Mouse (Mus musculus) stomach, postnatal 0 days (tissue): ENCODE results near the gene Kmt5a. TPM values are rescaled to one million over a fixed set of nuclear protein-coding genes. Genes with fewer than 3 reads are reported as not detected.

Experiments used
- ATAC-seq: fragments of 200-750 bp; cut with Nextera tagmentation; 2 replicates; pipeline ENCODE4 v1.8.0; 2017; ENCODE audit not compliant: low FRiP score, low TSS enrichment
- DNase-seq: peaks from one replicate; pipeline ENCODE4 v3.0.0-alpha.2; 2016; ENCODE audit warnings: low spot score
- H3K27ac ChIP-seq: fragments of 300-500 bp; sonication (generic); replicated peaks from 2 replicates; pipeline ENCODE4 v1.5.1; 2014; ENCODE audit warnings: mild to moderate bottlenecking, control low read depth
- H3K27me3 ChIP-seq: fragments of 300-500 bp; sonication (generic); 2 replicates; pipeline ENCODE4 v1.6.1; 2014; ENCODE audit warnings: low read length; ENCODE audit not compliant: control insufficient read depth, insufficient read depth
- H3K36me3 ChIP-seq: fragments of 300-500 bp; sonication (generic); 2 replicates; pipeline ENCODE4 v1.6.1; 2014; ENCODE audit warnings: low read length, mixed read lengths; ENCODE audit not compliant: control insufficient read depth, insufficient read depth
- H3K4me1 ChIP-seq: fragments of 300-500 bp; sonication (generic); replicated peaks from 2 replicates; pipeline ENCODE4 v1.6.1; 2014; ENCODE audit warnings: antibody characterized with exemption; ENCODE audit not compliant: control insufficient read depth, insufficient read depth
- H3K4me2 ChIP-seq: fragments of 300-500 bp; sonication (generic); replicated peaks from 2 replicates; pipeline ENCODE4 v1.6.1; 2014; ENCODE audit warnings: low read depth, mild to moderate bottlenecking, control low read depth, moderate library complexity
- H3K4me3 ChIP-seq: fragments of 300-500 bp; sonication (generic); 2 replicates; pipeline ENCODE4 v1.5.1; 2014; ENCODE audit warnings: low read depth, low read length, control low read depth
- H3K9ac ChIP-seq: fragments of 300-500 bp; sonication (generic); 2 replicates; pipeline ENCODE4 v1.6.1; 2014; ENCODE audit warnings: mild to moderate bottlenecking, low read length, control low read depth, mixed read lengths
- H3K9me3 ChIP-seq: fragments of 300-500 bp; sonication (generic); 2 replicates; pipeline ENCODE4 v1.6.1; 2016; ENCODE audit warnings: low read length; ENCODE audit not compliant: control insufficient read depth
- CTCF ChIP-seq: IDR thresholded peaks from 2 replicates; pipeline ENCODE4 v1.5.1; 2016; ENCODE audit warnings: antibody characterized with exemption, low read depth, mild to moderate bottlenecking, moderate library complexity
- EP300 ChIP-seq: optimal IDR thresholded peaks from 2 replicates; pipeline ENCODE3; 2016; ENCODE audit warnings: antibody characterized with exemption
- WGBS: fragments of 180-500 bp; shearing (Covaris S2); extraction: QIAGEN DNeasy Blood & Tissue Kit; methylation state at CpG from one replicate; pipeline ENCODE4 v1.1.7; 2014; 5-methylcytosine and 5-hydroxymethylcytosine counted together
- polyA plus RNA-seq: library from polyadenylated mRNA; unstranded; fragments of >200 nt; fragmentation: Nextera tagmentation; extraction: Ambion mirVana; gene quantifications from 2 replicates; pipeline ENCODE4 v1.2.1, GENCODE M21; 2015

The Kmt5a gene
- polyA plus RNA-seq, 1 experiment from 2014 or later = 64.1 TPM

DNA sequence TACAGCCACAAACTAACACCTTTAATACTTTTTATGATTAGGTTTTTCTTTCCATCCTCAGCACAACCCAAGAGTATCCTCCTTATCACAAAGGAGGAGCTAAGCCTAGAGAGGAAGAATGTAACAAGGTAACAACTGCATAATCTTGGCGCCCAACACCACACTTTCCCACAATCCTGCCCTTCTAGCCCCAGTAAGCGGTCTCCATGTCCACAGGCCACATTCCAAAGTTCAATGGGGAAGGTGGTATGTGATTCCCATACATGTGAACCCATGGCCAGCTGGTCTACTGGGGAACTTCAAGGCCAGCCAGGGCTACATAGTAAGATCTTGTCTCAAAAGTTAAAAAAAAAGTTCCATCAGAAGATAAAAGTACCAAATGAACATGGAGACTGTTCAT lies 17.9 kb upstream of the Kmt5a start:
- H3K36me3 ChIP-seq = no peaks in the 10 kb centered on the region
- H3K9ac ChIP-seq = no peak overlapping the region
- H3K27me3 ChIP-seq = no peaks in the 10 kb centered on the region
- no peak overlapping the region for H3K4me2 ChIP-seq
- 87% methylated on average over 2 of the region's 2 CpGs for WGBS
- ATAC-seq (no peak), DNase-seq (no peak)
- no peak overlapping the region for H3K27ac ChIP-seq
- H3K4me3 ChIP-seq = no peak overlapping the region
- no peaks in the 10 kb centered on the region for H3K4me1 ChIP-seq
- H3K9me3 ChIP-seq = no peaks in the 10 kb centered on the region
- TF ChIP-seq EP300 (no peak), CTCF (no peak)

DNA sequence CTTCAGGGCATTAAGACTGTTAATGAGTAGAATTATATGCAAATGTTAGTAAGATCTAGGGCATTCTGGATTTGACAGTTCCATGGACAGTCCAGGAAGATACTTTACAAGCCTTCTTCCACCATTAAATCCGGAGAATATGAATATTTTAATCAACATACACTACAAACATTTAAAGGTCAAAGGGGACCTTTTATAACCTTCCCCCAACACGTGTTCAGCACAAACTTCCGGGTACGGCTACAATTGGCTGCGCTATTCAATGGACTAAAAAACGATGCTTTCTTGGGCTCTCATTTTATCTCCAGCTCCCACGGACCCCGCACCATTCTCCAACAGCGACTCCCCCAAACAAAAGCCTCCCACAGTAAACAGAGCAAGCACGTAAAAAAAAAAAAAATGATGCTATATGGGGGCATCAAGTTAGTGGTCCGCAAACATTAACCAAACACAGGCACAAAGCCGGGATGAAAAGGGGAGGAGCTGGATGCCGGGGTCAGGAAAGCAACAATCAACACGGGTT lies 15.5 kb upstream of the Kmt5a start:
- ATAC-seq = no peak
- H3K9me3 ChIP-seq = no peaks in the 10 kb centered on the region
- H3K27me3 ChIP-seq = no peaks in the 10 kb centered on the region
- TF ChIP-seq EP300 (no peak), CTCF (no peak)
- no peaks in the 10 kb centered on the region for H3K4me1 ChIP-seq
- H3K9ac ChIP-seq = peak overlapping the region; percentile 85
- H3K27ac ChIP-seq = peak overlapping the region; percentile 84
- peak overlapping the region; percentile 89 for H3K4me2 ChIP-seq
- WGBS = 1% methylated on average over 14 of the region's 14 CpGs
- peak overlapping the region; percentile 80 for H3K4me3 ChIP-seq
- DNase-seq = peak; percentile 39
- H3K36me3 ChIP-seq = no peaks in the 10 kb centered on the region

DNA sequence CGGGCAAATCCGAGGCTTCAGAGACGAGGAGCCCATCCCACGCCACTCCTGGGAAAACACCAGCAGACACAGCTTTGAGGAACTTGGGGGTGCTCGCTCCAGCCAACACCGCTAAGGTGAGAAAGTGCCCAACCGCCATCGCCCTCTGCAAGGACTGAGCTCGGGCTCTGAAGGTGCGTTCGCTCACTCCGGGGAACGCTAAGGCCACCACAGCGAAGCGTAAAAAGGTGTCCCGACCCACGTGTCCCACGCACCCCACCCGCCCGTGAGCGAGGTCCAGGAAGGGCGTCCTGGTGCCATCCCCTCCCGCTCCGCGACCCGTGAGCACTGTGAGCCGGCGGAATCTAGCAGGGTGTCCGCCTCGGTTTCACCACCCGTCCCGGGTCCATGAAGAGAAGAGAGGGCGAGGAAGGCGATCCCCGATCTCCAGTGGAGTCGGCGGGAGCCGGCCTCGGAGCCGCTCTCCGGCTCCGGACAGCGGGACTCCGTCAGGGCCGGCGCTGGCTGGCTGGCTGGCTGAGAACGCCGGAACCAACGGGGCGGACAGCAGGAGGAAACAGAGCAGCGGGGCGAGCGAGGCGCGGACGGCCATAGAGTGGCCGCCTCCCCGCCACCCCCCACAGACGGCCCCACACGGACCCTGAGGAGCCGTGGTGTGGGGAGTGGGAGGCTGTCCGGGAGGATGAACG lies 14.9 kb upstream of the Kmt5a start:
- ATAC-seq = peak; percentile 52
- H3K27me3 ChIP-seq = no peaks in the 10 kb centered on the region
- no peaks in the 10 kb centered on the region for H3K36me3 ChIP-seq
- peak overlapping the region; percentile 84 for H3K27ac ChIP-seq
- H3K4me2 ChIP-seq = peak overlapping the region; percentile 89
- DNase-seq = peak; percentile 52
- H3K4me1 ChIP-seq = no peaks in the 10 kb centered on the region
- 0% methylated on average over 50 of the region's 63 CpGs for WGBS
- H3K9me3 ChIP-seq = no peaks in the 10 kb centered on the region
- H3K9ac ChIP-seq = peak overlapping the region; percentile 85
- no peak for TF ChIP-seq EP300
- TF ChIP-seq CTCF = no peak
- peak overlapping the region; percentile 80 for H3K4me3 ChIP-seq

- Histone ChIP-seq H3K4me3 (peak within 1 kb of the TSS; percentile 80), H3K4me1 (no peaks in the 10 kb centered on the region), H3K27ac (peak within 1 kb of the TSS; percentile 84), H3K36me3 (no peaks in the 10 kb centered on the region), H3K4me2 (peak within 1 kb of the TSS; percentile 89), H3K9me3 (no peaks in the 10 kb centered on the region), H3K27me3 (no peaks in the 10 kb centered on the region), H3K9ac (peak within 1 kb of the TSS; percentile 85)
- whole genome bisulfite sequencing = under 1% methylated on average over 45 of the region's 81 CpGs
- peak; percentile 88 for TF ChIP-seq EP300
- peak; percentile 21 for TF ChIP-seq CTCF
- ATAC-seq (peak; percentile 93), DNase-seq (peak; percentile 98)
Observed at GRCm38 (mm10) chr5:124425412-124426259, 14.1 kb upstream of the Kmt5a start, which contains the start of gene Sbno1. Sbno1 (minus strand) TSS chr5:124426001.

DNA sequence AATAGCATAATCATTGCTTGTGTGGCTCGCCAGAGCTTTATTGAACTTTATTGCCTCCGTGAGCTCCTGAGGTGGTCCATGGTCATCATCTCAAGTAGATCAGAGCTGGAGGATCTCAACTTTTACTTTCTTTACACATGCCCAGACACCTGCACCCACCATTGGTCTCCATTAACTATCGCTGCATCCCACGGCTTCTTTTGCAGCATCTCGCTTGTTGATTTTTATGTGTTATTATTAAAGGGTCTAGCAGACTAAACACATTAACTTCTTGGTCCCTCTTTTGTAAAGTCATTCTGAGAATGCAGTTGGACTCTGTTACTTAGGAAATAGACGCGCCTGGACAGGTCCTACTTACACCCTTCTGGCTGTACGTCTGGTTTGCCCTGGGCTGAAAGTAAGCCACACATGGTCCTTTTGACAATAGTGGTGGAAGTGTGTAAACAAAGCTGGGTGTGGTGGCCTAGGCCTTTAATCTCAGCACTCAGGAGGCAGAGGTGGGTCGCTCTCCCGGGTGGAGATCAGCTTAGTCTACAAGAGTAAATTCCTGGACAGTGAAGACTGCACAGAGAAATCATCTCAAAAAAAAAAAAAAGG lies 13.2 kb upstream of the Kmt5a start:
- TF ChIP-seq CTCF (no peak), EP300 (no peak)
- Histone ChIP-seq H3K9ac (0 out of 2 replicates have a peak overlapping the region, but pooled peaks have one; percentile 50), H3K27ac (peak overlapping the region; percentile 75), H3K4me3 (peak overlapping the region; percentile 80), H3K27me3 (no peaks in the 10 kb centered on the region), H3K36me3 (no peaks in the 10 kb centered on the region), H3K9me3 (no peaks in the 10 kb centered on the region), H3K4me1 (no peaks in the 10 kb centered on the region), H3K4me2 (peak overlapping the region; percentile 39)
- WGBS = 61% methylated on average over 10 of the region's 10 CpGs
- ATAC-seq = peak; percentile 55
- DNase-seq = peak; percentile 62
